In genomic region chr7:73327652-73328051, GRCm38 (mm10) we compare ENCODE assay signal across 15 mouse cellular contexts. TPM values are rescaled to one million over a fixed set of nuclear protein-coding genes. Genes with fewer than 3 reads are reported as not detected.
A peak's percentile ranks its signal among the peaks of the same experiment; 100 is the strongest.
DNase-seq lines count a peak whose midpoint lies in the region; ATAC-seq lines count a peak whose summit lies in the region.
"Had no signal": no experiment of that assay in that cellular context is flagged by ENCODE, and none has a peak within 500 bp of the region (broad histone marks: within the 10 kb centered on the region; RNA-seq: fewer than 3 reads in every experiment).

No protein-coding gene starts in this region.

- H3K4me3 ChIP-seq in forebrain, embryonic 10.5 days, result no peak overlapping the region
- H3K4me3 ChIP-seq in forebrain, embryonic 13.5 days, result no peak overlapping the region
- no peak overlapping the region for H3K4me3 ChIP-seq in limb, embryonic 13.5 days
- no peak overlapping the region for H3K4me3 ChIP-seq in limb, embryonic 10.5 days
- no peak overlapping the region for H3K4me3 ChIP-seq in stomach, embryonic 15.5 days (replicated peaks)
- H3K4me3 ChIP-seq: embryonic facial prominence, embryonic 13.5 days; limb, embryonic 12.5 days; midbrain, embryonic 15.5 days had no signal

- 0 out of 2 replicates have a peak overlapping the region, but pooled peaks have one; percentile 37 for H3K27ac ChIP-seq in forebrain, embryonic 10.5 days
- no peak overlapping the region for H3K27ac ChIP-seq in forebrain, embryonic 13.5 days
- H3K27ac ChIP-seq in limb, embryonic 13.5 days, result 0 out of 2 replicates have a peak overlapping the region, but pooled peaks have one; percentile 44
- H3K27ac ChIP-seq in limb, embryonic 10.5 days, result no peak overlapping the region
- peak overlapping the region; percentile 86 for H3K27ac ChIP-seq in stomach, embryonic 15.5 days
- H3K27ac ChIP-seq: limb, embryonic 12.5 days; midbrain, embryonic 15.5 days had no signal

- H3K36me3 ChIP-seq in forebrain, embryonic 10.5 days (replicated peaks), result no peaks in the 10 kb centered on the region
- no peaks in the 10 kb centered on the region for H3K36me3 ChIP-seq in forebrain, embryonic 13.5 days (ENCODE audit: poor library complexity, severe bottlenecking)
- no peaks in the 10 kb centered on the region for H3K36me3 ChIP-seq in limb, embryonic 13.5 days
- H3K36me3 ChIP-seq in limb, embryonic 10.5 days, result no peaks in the 10 kb centered on the region
- H3K36me3 ChIP-seq in stomach, embryonic 15.5 days, result no peaks in the 10 kb centered on the region
- H3K36me3 ChIP-seq: embryonic facial prominence, embryonic 13.5 days; limb, embryonic 12.5 days; midbrain, embryonic 15.5 days had no signal

- no peak overlapping the region for H3K9ac ChIP-seq in forebrain, embryonic 13.5 days
- no peak overlapping the region for H3K9ac ChIP-seq in limb, embryonic 13.5 days
- H3K9ac ChIP-seq in stomach, embryonic 15.5 days, result no peak overlapping the region
- H3K9ac ChIP-seq: embryonic facial prominence, embryonic 13.5 days; limb, embryonic 12.5 days; liver, postnatal 0 days; midbrain, embryonic 15.5 days had no signal

- 92% methylated on average over 5 of the region's 5 CpGs for WGBS in forebrain, embryonic 10.5 days
- 94% methylated on average over 5 of the region's 5 CpGs for WGBS in forebrain, embryonic 13.5 days
- WGBS in limb, embryonic 13.5 days, result 82% methylated on average over 5 of the region's 5 CpGs
- 91% methylated on average over 5 of the region's 5 CpGs for WGBS in limb, embryonic 10.5 days
- WGBS in stomach, embryonic 15.5 days, result 76% methylated on average over 5 of the region's 5 CpGs

- no peaks in the 10 kb centered on the region for H3K27me3 ChIP-seq in forebrain, embryonic 10.5 days (ENCODE audit: poor library complexity, severe bottlenecking)
- H3K27me3 ChIP-seq in forebrain, embryonic 13.5 days, result no peaks in the 10 kb centered on the region
- peaks cover 21% of the 10 kb centered on the region for H3K27me3 ChIP-seq in limb, embryonic 13.5 days
- H3K27me3 ChIP-seq in limb, embryonic 10.5 days (ENCODE audit: low read depth, poor library complexity, severe bottlenecking), result peaks cover 29% of the 10 kb centered on the region
- no peaks in the 10 kb centered on the region for H3K27me3 ChIP-seq in stomach, embryonic 15.5 days (replicated peaks)
- H3K27me3 ChIP-seq: midbrain, embryonic 15.5 days had no signal

- H3K4me1 ChIP-seq in forebrain, embryonic 10.5 days, result peaks cover 39% of the 10 kb centered on the region
- H3K4me1 ChIP-seq in forebrain, embryonic 13.5 days, result peaks cover 7% of the 10 kb centered on the region
- peaks cover 45% of the 10 kb centered on the region for H3K4me1 ChIP-seq in limb, embryonic 13.5 days
- peaks cover 19% of the 10 kb centered on the region for H3K4me1 ChIP-seq in limb, embryonic 10.5 days
- peaks cover 29% of the 10 kb centered on the region for H3K4me1 ChIP-seq in stomach, embryonic 15.5 days
- H3K4me1 ChIP-seq: midbrain, embryonic 15.5 days had no signal

- no peak overlapping the region for H3K4me2 ChIP-seq in forebrain, embryonic 13.5 days
- H3K4me2 ChIP-seq in limb, embryonic 13.5 days (replicated peaks), result no peak overlapping the region
- no peak overlapping the region for H3K4me2 ChIP-seq in stomach, embryonic 15.5 days
- H3K4me2 ChIP-seq: embryonic facial prominence, embryonic 13.5 days; limb, embryonic 12.5 days; midbrain, embryonic 15.5 days had no signal

- no peak for DNase-seq in forebrain, embryonic 10.5 days (ENCODE audit: extremely low spot score, low spot score)
- DNase-seq in limb, embryonic 10.5 days (ENCODE audit: low spot score), result no peak
- peak; percentile 34 to 53 for DNase-seq in gastrocnemius, adult 8-10 months (ENCODE audit: low spot score in 2 of 2)
- no peak for DNase-seq in adrenal gland, adult (ENCODE audit: inconsistent age in 2 of 2, low spot score in 1 of 2)
- DNase-seq in adrenal gland, postnatal 4 days (ENCODE audit: low spot score in 2 of 2), result no peak
- DNase-seq: cerebellum, postnatal 36 days; kidney, adult 18-20 months; liver, postnatal 0 days had no signal

- H3K9me3 ChIP-seq in forebrain, embryonic 10.5 days, result peaks cover 16% of the 10 kb centered on the region
- no peaks in the 10 kb centered on the region for H3K9me3 ChIP-seq in forebrain, embryonic 13.5 days (replicated peaks)
- no peaks in the 10 kb centered on the region for H3K9me3 ChIP-seq in limb, embryonic 13.5 days
- no peaks in the 10 kb centered on the region for H3K9me3 ChIP-seq in limb, embryonic 10.5 days (replicated peaks)
- no peaks in the 10 kb centered on the region for H3K9me3 ChIP-seq in stomach, embryonic 15.5 days
- H3K9me3 ChIP-seq: embryonic facial prominence, embryonic 13.5 days; midbrain, embryonic 15.5 days had no signal

- ATAC-seq in forebrain, embryonic 13.5 days, result no peak
- ATAC-seq in limb, embryonic 13.5 days (ENCODE audit: low FRiP score, low read depth), result no peak
- ATAC-seq in stomach, embryonic 15.5 days (ENCODE audit: insufficient read depth, low FRiP score, low read depth), result no peak
- ATAC-seq: forebrain, embryonic 14.5 days; liver, postnatal 0 days; midbrain, embryonic 15.5 days had no signal

RNA-seq across cellular contexts. Expression of gene Rgma, which starts 47.7 kb away (rescaled TPM):
- polyA plus RNA-seq in forebrain, embryonic 10.5 days (2016; fragmentation: Nextera tagmentation; extraction: Ambion mirVana), result 26.2 and 26.8 TPM in 2 replicates
- 24.7 and 27.6 TPM in 2 replicates for polyA plus RNA-seq in forebrain, embryonic 13.5 days (2015; fragmentation: Nextera tagmentation; extraction: Ambion mirVana)
- 25.3 and 25.6 TPM in 2 replicates for polyA plus RNA-seq in limb, embryonic 13.5 days (2015; fragmentation: Nextera tagmentation; extraction: Ambion mirVana)
- polyA plus RNA-seq in limb, embryonic 10.5 days (2016; fragmentation: Nextera tagmentation; extraction: Ambion mirVana), result 20.1 and 26.8 TPM in 2 replicates
- 10 to 100 TPM; 42.9 to 60.8 (median 51.4) TPM for total RNA-seq in gastrocnemius, adult 8-10 months (2022)
- polyA plus RNA-seq in stomach, embryonic 15.5 days (2015; fragmentation: Nextera tagmentation; extraction: Ambion mirVana), result 12.1 and 14.9 TPM in 2 replicates
- 10 to 100 TPM; 15.6 to 17.0 TPM for total RNA-seq in adrenal gland, postnatal 4 days (2021)

Comparison
In these comparisons a context has a peak if more than half of its experiments do, and no peak if none do; other contexts are left out.
1. H3K27ac ChIP-seq: peak in forebrain, embryonic 10.5 days (single experiment), limb, embryonic 13.5 days (single experiment) and stomach, embryonic 15.5 days (single experiment); none in forebrain, embryonic 13.5 days (single experiment) and limb, embryonic 10.5 days (single experiment).
2. DNase-seq: peak in gastrocnemius, adult 8-10 months (2 of 2); none in forebrain, embryonic 10.5 days (single experiment), limb, embryonic 10.5 days (single experiment), adrenal gland, adult (0 of 2) and adrenal gland, postnatal 4 days (0 of 2).